Mouse (Mus musculus) spleen, adult 2 months (tissue): ENCODE measurements around the gene Krt34.

Source experiments
- CTCF ChIP-seq: fragments of 200-500 bp; IDR thresholded peaks from 2 replicates; pipeline ENCODE4 v1.5.1; 2011; ENCODE audit warnings: mild to moderate bottlenecking, inconsistent platforms; ENCODE audit not compliant: insufficient read depth, insufficient read length, insufficient replicate concordance; ENCODE audit errors: extremely low read depth
- POLR2A ChIP-seq: fragments of 200-500 bp; IDR thresholded peaks from 2 replicates; pipeline ENCODE4 v1.6.1; 2011; ENCODE audit warnings: low read depth, low read length, inconsistent platforms

- TF ChIP-seq POLR2A (no peak), CTCF (no peak)
Measured at GRCm38 (mm10) chr11:100010682-100011081, 30.7 kb downstream of the Krt34 start.
